Mouse (Mus musculus) brain, embryonic 14.5 days (tissue): ENCODE data around the gene Nfic. TPM values are rescaled to one million over a fixed set of nuclear protein-coding genes. Genes with fewer than 3 reads are reported as not detected.

Source experiments
- DNase-seq: peaks from one replicate; pipeline ENCODE4 v3.0.0-alpha.2; 2011; ENCODE audit warnings: low read depth
- CTCF ChIP-seq: fragments of 200-500 bp; IDR thresholded peaks from 2 replicates; pipeline ENCODE4 v1.5.1; 2012; ENCODE audit warnings: inconsistent platforms, mild to moderate bottlenecking, moderate library complexity, borderline replicate concordance; ENCODE audit not compliant: insufficient read depth, insufficient read length; ENCODE audit errors: extremely low read depth
- POLR2A ChIP-seq: fragments of 200-500 bp; IDR thresholded peaks from 2 replicates; pipeline ENCODE4 v1.6.1; 2012; ENCODE audit warnings: mild to moderate bottlenecking, inconsistent platforms, borderline replicate concordance; ENCODE audit not compliant: poor library complexity, insufficient read depth, insufficient read length, severe bottlenecking; ENCODE audit errors: extremely low read depth
- polyA plus RNA-seq: library from polyadenylated mRNA; depleted of rRNA; stranded (reverse); fragments of >200 nt; gene quantifications from 2 replicates; pipeline ENCODE4 v1.2.3, GENCODE M21; 2012

Nfic gene
- polyA plus RNA-seq, 1 experiment: 16.7 TPM

- TF ChIP-seq POLR2A (no peak), CTCF (no peak)
- DNase-seq: no peak
These were observed 39.0 kb upstream of the Nfic start for GRCm38 (mm10) chr10:81494260-81495041.

- no peak for DNase-seq
These were observed 38.3 kb upstream of the Nfic start for GRCm38 (mm10) chr10:81493601-81494220.

GRCm38 (mm10) chr10:81492606-81493240 is 37.3 kb upstream of the Nfic start:
- no peak for TF ChIP-seq CTCF
- no peak for TF ChIP-seq POLR2A
- DNase-seq: no peak

More at GRCm38 (mm10) chr10:81493601-81494220, 38.3 kb upstream of the Nfic start:
- TF ChIP-seq POLR2A (no peak), CTCF (peak; percentile 19; the same call in 1 of the 2 replicates)

- TF ChIP-seq POLR2A (no peak), CTCF (no peak)
- no peak for DNase-seq
These were observed 35.6 kb upstream of the Nfic start for GRCm38 (mm10) chr10:81491018-81491417.

- DNase-seq: no peak
- TF ChIP-seq CTCF (no peak), POLR2A (no peak)
These were observed 34.5 kb upstream of the Nfic start for GRCm38 (mm10) chr10:81489941-81490340.

- TF ChIP-seq CTCF (no peak), POLR2A (no peak)
- no peak for DNase-seq
These were observed 32.6 kb upstream of the Nfic start for GRCm38 (mm10) chr10:81488081-81488480.

- DNase-seq: no peak
- TF ChIP-seq POLR2A (no peak), CTCF (no peak)
These were observed 31.1 kb upstream of the Nfic start for GRCm38 (mm10) chr10:81486496-81486895.

GRCm38 (mm10) chr10:81485479-81486018 is 30.1 kb upstream of the Nfic start:
- no peak for TF ChIP-seq CTCF
- TF ChIP-seq POLR2A: no peak
- DNase-seq: no peak

- peak; percentile 35 for DNase-seq
- TF ChIP-seq CTCF (no peak), POLR2A (no peak)
These were observed 29.6 kb upstream of the Nfic start for GRCm38 (mm10) chr10:81485060-81485449.

- DNase-seq: peak; percentile 74
- TF ChIP-seq CTCF (no peak), POLR2A (no peak)
These were observed 29.1 kb upstream of the Nfic start for GRCm38 (mm10) chr10:81484441-81485059.

GRCm38 (mm10) chr10:81483983-81484382 is 28.5 kb upstream of the Nfic start:
- TF ChIP-seq CTCF (peak; percentile 66), POLR2A (no peak)
- peak; percentile 63 for DNase-seq

GRCm38 (mm10) chr10:81482533-81482889 is 27.1 kb upstream of the Nfic start, which contains the start of gene Celf5:
Gene Celf5 (minus strand): TSS chr10:81482709.
- DNase-seq: peak; percentile 76
- TF ChIP-seq CTCF (peak; percentile 90), POLR2A (peak; percentile 84)
